ENCODE assay signal across 15 mouse cellular contexts in genomic region chr14:122028926-122029745, GRCm38 (mm10). TPM values are rescaled to one million over a fixed set of nuclear protein-coding genes. Genes with fewer than 3 reads are reported as not detected.
A peak's percentile ranks its signal among the peaks of the same experiment; 100 is the strongest.
DNase-seq lines count a peak whose midpoint lies in the region; ATAC-seq and TF ChIP-seq lines count a peak whose summit lies in the region.
"Had no signal": no experiment of that assay in that cellular context is flagged by ENCODE, and none has a peak within 500 bp of the region (broad histone marks: within the 10 kb centered on the region; RNA-seq: fewer than 3 reads in every experiment).

No protein-coding gene starts in this region.

- peak; percentile 33 to 39 for DNase-seq in lung, adult 18-20 months
- DNase-seq in lung, postnatal 10 days: no peak
- peak; percentile 69 for DNase-seq in CH12.LX (ENCODE audit: extremely low read depth)
- peak; percentile 49 for DNase-seq in thymus, adult 2 months
- no peak for DNase-seq in right cerebral cortex, postnatal 36 days (ENCODE audit: low spot score in 2 of 2)
- DNase-seq in hindbrain, postnatal 0 days (ENCODE audit: low spot score): no peak
- DNase-seq: cerebellum, adult 2 months; gastrocnemius, postnatal 36 days; heart, postnatal 10 days; liver, embryonic 13.5 days had no signal

- in situ Hi-C loops in CH12.LX (cut with MboI; ENCODE audit: low pct_ligation_motif_present, low pct_unique_long_range_greater_than_20kb, low sequenced_read_pairs): no loop called here

- ATAC-seq in granulocyte monocyte progenitor cell, adult 5-6 weeks (replicated peaks; ENCODE audit: poor library complexity, severe bottlenecking): peak; percentile 85
- ATAC-seq in hindbrain, postnatal 0 days: no peak
- ATAC-seq: forebrain, embryonic 15.5 days; intestine, embryonic 15.5 days; midbrain, embryonic 15.5 days had no signal

- dilution Hi-C loops in CH12.LX (cut with MboI; ENCODE audit: extremely low pct_ligation_motif_present, extremely low pct_unique_long_range_greater_than_20kb, low sequenced_read_pairs): no loop called here

- H3K27me3 ChIP-seq in CH12.LX (replicated peaks): no peaks in the 10 kb centered on the region
- H3K27me3 ChIP-seq in thymus, adult 2 months (ENCODE audit: control insufficient read depth, insufficient read depth, low read length): no peaks in the 10 kb centered on the region
- H3K27me3 ChIP-seq in hindbrain, postnatal 0 days (ENCODE audit: insufficient read depth, low read length): no peaks in the 10 kb centered on the region
- H3K27me3 ChIP-seq: embryonic facial prominence, embryonic 12.5 days; forebrain, embryonic 15.5 days; intestine, embryonic 15.5 days; liver, embryonic 13.5 days; midbrain, embryonic 15.5 days had no signal

- peak overlapping the region; percentile 8; the same call in 1 of the 2 replicates for H3K4me2 ChIP-seq in CH12.LX (ENCODE audit: insufficient read depth, low read depth, poor library complexity, severe bottlenecking)
- no peak overlapping the region for H3K4me2 ChIP-seq in hindbrain, postnatal 0 days (ENCODE audit: low read depth, low read length)
- H3K4me2 ChIP-seq: embryonic facial prominence, embryonic 12.5 days; forebrain, embryonic 15.5 days; intestine, embryonic 15.5 days; liver, embryonic 13.5 days; midbrain, embryonic 15.5 days had no signal

- 19% methylated on average over 11 of the region's 11 CpGs for WGBS in thymus, adult 2 months
- 90% methylated on average over 11 of the region's 11 CpGs for WGBS in hindbrain, postnatal 0 days

- H3K4me1 ChIP-seq in CH12.LX (ENCODE audit: control insufficient read depth in 1 of 2, insufficient read depth in 2 of 2): peaks cover 16 to 43% of the 10 kb centered on the region in 2 experiments
- peaks cover 36% of the 10 kb centered on the region for H3K4me1 ChIP-seq in thymus, adult 2 months (replicated peaks; ENCODE audit: control insufficient read depth, insufficient read depth, low read length)
- H3K4me1 ChIP-seq in hindbrain, postnatal 0 days (ENCODE audit: insufficient read depth, low read length): no peaks in the 10 kb centered on the region
- H3K4me1 ChIP-seq: embryonic facial prominence, embryonic 12.5 days; forebrain, embryonic 15.5 days; intestine, embryonic 15.5 days; midbrain, embryonic 15.5 days had no signal

- peak overlapping the region; percentile 8; the same call in 1 of the 2 replicates for H3K27ac ChIP-seq in CH12.LX (ENCODE audit: insufficient read depth, low read depth)
- peak overlapping the region; percentile 26; the same call in 1 of the 2 replicates for H3K27ac ChIP-seq in thymus, adult 2 months (ENCODE audit: control insufficient read depth, insufficient read depth, low read length)
- H3K27ac ChIP-seq in hindbrain, postnatal 0 days: no peak overlapping the region
- H3K27ac ChIP-seq: embryonic facial prominence, embryonic 12.5 days; forebrain, embryonic 15.5 days; intestine, embryonic 15.5 days; liver, embryonic 13.5 days; midbrain, embryonic 15.5 days had no signal

- H3K9me3 ChIP-seq in CH12.LX (replicated peaks; ENCODE audit: low read length): no peaks in the 10 kb centered on the region
- H3K9me3 ChIP-seq in hindbrain, postnatal 0 days (ENCODE audit: low read length): no peaks in the 10 kb centered on the region
- H3K9me3 ChIP-seq: embryonic facial prominence, embryonic 12.5 days; forebrain, embryonic 15.5 days; intestine, embryonic 15.5 days; liver, embryonic 13.5 days; midbrain, embryonic 15.5 days had no signal

- peak; percentile 45; the same call in 1 of the 2 replicates for TF ChIP-seq EP300 in CH12.LX (IDR thresholded peaks at IDR 0.05; ENCODE audit: low read length)

- peaks cover 0 to 2% of the 10 kb centered on the region in 2 experiments for H3K36me3 ChIP-seq in CH12.LX (replicated peaks in 1 of 2; ENCODE audit: control insufficient read depth in 1 of 2, insufficient read depth in 1 of 2, low read length in 1 of 2)
- no peaks in the 10 kb centered on the region for H3K36me3 ChIP-seq in thymus, adult 2 months (ENCODE audit: control insufficient read depth, insufficient read depth, low read length)
- no peaks in the 10 kb centered on the region for H3K36me3 ChIP-seq in hindbrain, postnatal 0 days (ENCODE audit: insufficient read depth, low read length)
- H3K36me3 ChIP-seq: embryonic facial prominence, embryonic 12.5 days; forebrain, embryonic 15.5 days; intestine, embryonic 15.5 days; liver, embryonic 13.5 days; midbrain, embryonic 15.5 days had no signal

- no peaks in the 10 kb centered on the region for H3K79me2 ChIP-seq in CH12.LX (replicated peaks; ENCODE audit: control insufficient read depth, extremely low read depth, insufficient read depth, poor library complexity, severe bottlenecking)

- H3K9ac ChIP-seq in CH12.LX (ENCODE audit: insufficient read depth, low read depth): no peak overlapping the region
- no peak overlapping the region for H3K9ac ChIP-seq in hindbrain, postnatal 0 days (replicated peaks; ENCODE audit: low read length)
- H3K9ac ChIP-seq: embryonic facial prominence, embryonic 12.5 days; forebrain, embryonic 15.5 days; intestine, embryonic 15.5 days; liver, embryonic 13.5 days; midbrain, embryonic 15.5 days had no signal

- no peak for TF ChIP-seq CTCF in CH12.LX (conservative IDR thresholded peaks at IDR 0.05 in 1 of 2, IDR thresholded peaks at IDR 0.05 in 1 of 2; ENCODE audit: low read depth in 2 of 2, low read length in 2 of 2)
- no peak for TF ChIP-seq CTCF in thymus, adult 2 months (IDR thresholded peaks at IDR 0.05; ENCODE audit: borderline replicate concordance, control insufficient read depth, extremely low read depth, insufficient read depth, low read length, poor library complexity)
- TF ChIP-seq CTCF in hindbrain, postnatal 0 days (IDR thresholded peaks at IDR 0.05; ENCODE audit: low read depth): no peak

- TF ChIP-seq POLR2A in CH12.LX (IDR thresholded peaks at IDR 0.05; ENCODE audit: low read depth, low read length): 0 out of 2 replicates have a peak, but pooled peaks have one; percentile 35
- TF ChIP-seq POLR2A in thymus, adult 2 months (IDR thresholded peaks at IDR 0.05; ENCODE audit: control insufficient read depth, extremely low read depth, insufficient read depth, low read length, poor library complexity): no peak

- TF ChIP-seq RAD21 in CH12.LX (IDR thresholded peaks at IDR 0.05; ENCODE audit: low read depth, low read length): no peak

- H3K4me3 ChIP-seq in CH12.LX (replicated peaks in 1 of 3; ENCODE audit: low read depth in 2 of 3, low read length in 2 of 3, poor library complexity in 1 of 3): no peak overlapping the region
- H3K4me3 ChIP-seq in thymus, adult 2 months (ENCODE audit: control insufficient read depth, insufficient read depth, low read length): no peak overlapping the region
- no peak overlapping the region for H3K4me3 ChIP-seq in hindbrain, postnatal 0 days (ENCODE audit: low read length)
- H3K4me3 ChIP-seq: embryonic facial prominence, embryonic 12.5 days; forebrain, embryonic 15.5 days; intestine, embryonic 15.5 days; liver, embryonic 13.5 days; midbrain, embryonic 15.5 days had no signal

TF ChIP-seq in CH12.LX, 34 proteins besides CTCF, POLR2A, EP300 and RAD21:
- TF ChIP-seq USF2 (conservative IDR thresholded peaks at IDR 0.05; ENCODE audit: low read depth, low read length): no peak
- TF ChIP-seq UBTF (IDR thresholded peaks at IDR 0.05; ENCODE audit: low read depth, low read length): peak; percentile 49; the same call in 1 of the 2 replicates
- no peak; the same call in 1 of the 2 replicates for TF ChIP-seq ETS1 (conservative IDR thresholded peaks at IDR 0.05; ENCODE audit: low read depth, low read length)
- TF ChIP-seq PAX5 (IDR thresholded peaks at IDR 0.05; ENCODE audit: low read length): no peak
- peak; percentile 41; the same call in 1 of the 2 replicates for TF ChIP-seq IRF4 (IDR thresholded peaks at IDR 0.05; ENCODE audit: low read depth, low read length)
- TF ChIP-seq TBP (conservative IDR thresholded peaks at IDR 0.05; ENCODE audit: low read depth, low read length): peak; percentile 61; the same call in 1 of the 2 replicates

RNA-seq across cellular contexts. Expression of gene Timm8a2, which starts 5.3 kb away (rescaled TPM):
- total RNA-seq in CH12.LX (2012; rRNA removed): not detected in 2 replicates
- not detected in 2 replicates for total RNA-seq in CH12.LX (2014; rRNA removed)
- polyA plus RNA-seq in CH12.LX (2012; ENCODE audit: insufficient read length, low read depth): not detected in 2 replicates
- total RNA-seq in granulocyte monocyte progenitor cell, adult 5-6 weeks (2014; fragmentation: Nextera tagmentation): not detected in 2 replicates
- total RNA-seq in granulocyte monocyte progenitor cell, adult 5-6 weeks (2017): not detected in 2 replicates
- polyA plus RNA-seq in thymus, adult 2 months (2012; rRNA removed): 0.38 and 0.43 TPM in 2 replicates
- total RNA-seq in hindbrain, postnatal 0 days (2014; rRNA removed): not detected in 2 replicates
- polyA plus RNA-seq in hindbrain, postnatal 0 days (2015; fragmentation: Nextera tagmentation; extraction: Ambion mirVana): not detected in 2 replicates
- total RNA-seq: gastrocnemius, postnatal 36 days; heart, postnatal 10 days had no signal
- polyA plus RNA-seq: embryonic facial prominence, embryonic 12.5 days; forebrain, embryonic 15.5 days; intestine, embryonic 15.5 days; liver, embryonic 13.5 days; midbrain, embryonic 15.5 days had no signal

Comparison
In these comparisons a context has a peak if more than half of its experiments do, and no peak if none do; other contexts are left out.
1. DNase-seq: peak in lung, adult 18-20 months (2 of 2), CH12.LX (single experiment) and thymus, adult 2 months (single experiment); none in lung, postnatal 10 days (single experiment), right cerebral cortex, postnatal 36 days (0 of 2) and hindbrain, postnatal 0 days (single experiment).